Mouse (Mus musculus): ENCODE results near the gene Dlx3. TPM values are rescaled to one million over a fixed set of nuclear protein-coding genes. Genes with fewer than 3 reads are reported as not detected.

Dlx3 gene
- polyA plus RNA-seq, 1 experiment from 2014 or later = 21.8 TPM

GRCm38 (mm10) chr11:95128359-95128758 lies 8.4 kb downstream of the Dlx3 start:
- WGBS = 59% methylated on average over 11 of the region's 11 CpGs
- peaks cover 23% of the 10 kb centered on the region for H3K4me1 ChIP-seq
- no peak overlapping the region for H3K27ac ChIP-seq
- no peak overlapping the region for H3K4me3 ChIP-seq
- no peak overlapping the region for H3K9ac ChIP-seq
- no peaks in the 10 kb centered on the region; the same call in 1 of the 2 replicates for H3K36me3 ChIP-seq
- no peaks in the 10 kb centered on the region for H3K9me3 ChIP-seq
- peaks cover 38% of the 10 kb centered on the region for H3K27me3 ChIP-seq
- ATAC-seq (ENCODE audit: insufficient number of reproducible peaks, insufficient read depth, low FRiP score, low TSS enrichment) = no peak
- no peak overlapping the region for H3K4me2 ChIP-seq (replicated peaks)

GRCm38 (mm10) chr11:95130668-95131252 lies 10.8 kb downstream of the Dlx3 start:
- H3K9ac ChIP-seq = no peak overlapping the region
- peaks cover 20% of the 10 kb centered on the region for H3K4me1 ChIP-seq
- no peak overlapping the region for H3K27ac ChIP-seq
- ATAC-seq (ENCODE audit: insufficient number of reproducible peaks, insufficient read depth, low FRiP score, low TSS enrichment) = no peak
- WGBS = 70% methylated on average over 17 of the region's 17 CpGs
- no peak overlapping the region for H3K4me3 ChIP-seq
- no peak overlapping the region for H3K4me2 ChIP-seq (replicated peaks)
- peaks cover 18% of the 10 kb centered on the region; the same call in 1 of the 2 replicates for H3K27me3 ChIP-seq
- no peaks in the 10 kb centered on the region for H3K9me3 ChIP-seq
- no peaks in the 10 kb centered on the region for H3K36me3 ChIP-seq

- Histone ChIP-seq H3K9me3 (no peaks in the 10 kb centered on the region), H3K9ac (no peak overlapping the region), H3K4me3 (no peak overlapping the region), H3K27ac (no peak overlapping the region), H3K27me3 (peaks cover 27% of the 10 kb centered on the region), H3K4me1 (peaks cover 23% of the 10 kb centered on the region), H3K4me2 (replicated peaks) (no peak overlapping the region), H3K36me3 (no peaks in the 10 kb centered on the region)
- ATAC-seq (ENCODE audit: insufficient number of reproducible peaks, insufficient read depth, low FRiP score, low TSS enrichment) = no peak
- WGBS = 71% methylated on average over 6 of the region's 6 CpGs
Measured at GRCm38 (mm10) chr11:95133321-95133720, 13.4 kb downstream of the Dlx3 start.

- 7% methylated on average over 6 of the region's 6 CpGs for WGBS
- ATAC-seq (ENCODE audit: insufficient number of reproducible peaks, insufficient read depth, low FRiP score, low TSS enrichment) = peak; percentile 54
- peaks cover 38% of the 10 kb centered on the region for H3K4me1 ChIP-seq
Measured at GRCm38 (mm10) chr11:95137281-95137680, 17.4 kb downstream of the Dlx3 start.

GRCm38 (mm10) chr11:95139871-95140270 lies 20.0 kb downstream of the Dlx3 start:
- Histone ChIP-seq H3K27me3 (peaks cover 81% of the 10 kb centered on the region), H3K4me3 (no peak overlapping the region), H3K4me1 (peaks cover 45% of the 10 kb centered on the region), H3K4me2 (replicated peaks) (no peak overlapping the region), H3K36me3 (no peaks in the 10 kb centered on the region), H3K27ac (no peak overlapping the region), H3K9me3 (no peaks in the 10 kb centered on the region), H3K9ac (no peak overlapping the region)
- WGBS = 40% methylated on average over 5 of the region's 5 CpGs
- ATAC-seq (ENCODE audit: insufficient number of reproducible peaks, insufficient read depth, low FRiP score, low TSS enrichment) = no peak

More at GRCm38 (mm10) chr11:95137281-95137680, 17.4 kb downstream of the Dlx3 start:
- H3K9me3 ChIP-seq = no peaks in the 10 kb centered on the region
- no peaks in the 10 kb centered on the region for H3K36me3 ChIP-seq
- H3K27me3 ChIP-seq = peaks cover 56% of the 10 kb centered on the region
- no peak overlapping the region for H3K4me2 ChIP-seq (replicated peaks)
- H3K4me3 ChIP-seq = no peak overlapping the region
- no peak overlapping the region for H3K9ac ChIP-seq
- no peak overlapping the region for H3K27ac ChIP-seq

GRCm38 (mm10) chr11:95142258-95142657 lies 22.3 kb downstream of the Dlx3 start:
- no peak for ATAC-seq (ENCODE audit: insufficient number of reproducible peaks, insufficient read depth, low FRiP score, low TSS enrichment)
- Histone ChIP-seq H3K4me1 (peaks cover 53% of the 10 kb centered on the region), H3K9ac (no peak overlapping the region), H3K9me3 (no peaks in the 10 kb centered on the region), H3K36me3 (no peaks in the 10 kb centered on the region), H3K27ac (no peak overlapping the region), H3K27me3 (peaks cover 95% of the 10 kb centered on the region), H3K4me2 (replicated peaks) (peak overlapping the region; percentile 41), H3K4me3 (no peak overlapping the region)
- WGBS = 11% methylated on average over 10 of the region's 10 CpGs

GRCm38 (mm10) chr11:95142980-95143575 lies 23.2 kb downstream of the Dlx3 start:
- H3K27ac ChIP-seq = no peak overlapping the region

GRCm38 (mm10) chr11:95143663-95144062 lies 23.7 kb downstream of the Dlx3 start:
- Histone ChIP-seq H3K4me2 (replicated peaks) (peak overlapping the region; percentile 64), H3K4me3 (no peak overlapping the region), H3K27me3 (peaks cover 98% of the 10 kb centered on the region), H3K27ac (no peak overlapping the region), H3K4me1 (peaks cover 43% of the 10 kb centered on the region), H3K36me3 (no peaks in the 10 kb centered on the region), H3K9ac (no peak overlapping the region), H3K9me3 (no peaks in the 10 kb centered on the region)
- WGBS = 8% methylated on average over 4 of the region's 4 CpGs
- no peak for ATAC-seq (ENCODE audit: insufficient number of reproducible peaks, insufficient read depth, low FRiP score, low TSS enrichment)

More at GRCm38 (mm10) chr11:95142980-95143575, 23.2 kb downstream of the Dlx3 start:
- Histone ChIP-seq H3K27me3 (peaks cover 98% of the 10 kb centered on the region), H3K9me3 (no peaks in the 10 kb centered on the region), H3K9ac (peak overlapping the region; percentile 41; the same call in 1 of the 2 replicates), H3K4me3 (peak overlapping the region; percentile 23), H3K4me2 (replicated peaks) (peak overlapping the region; percentile 41), H3K36me3 (no peaks in the 10 kb centered on the region), H3K4me1 (peaks cover 44% of the 10 kb centered on the region)
- WGBS = 3% methylated on average over 39 of the region's 39 CpGs
- no peak for ATAC-seq (ENCODE audit: insufficient number of reproducible peaks, insufficient read depth, low FRiP score, low TSS enrichment)

- no peak for ATAC-seq (ENCODE audit: insufficient number of reproducible peaks, insufficient read depth, low FRiP score, low TSS enrichment)
- Histone ChIP-seq H3K4me1 (peaks cover 40% of the 10 kb centered on the region), H3K27ac (no peak overlapping the region), H3K4me3 (peak overlapping the region; percentile 43), H3K27me3 (peaks cover 98% of the 10 kb centered on the region), H3K4me2 (replicated peaks) (peak overlapping the region; percentile 64), H3K9me3 (no peaks in the 10 kb centered on the region), H3K9ac (no peak overlapping the region), H3K36me3 (no peaks in the 10 kb centered on the region)
- WGBS = 4% methylated on average over 9 of the region's 9 CpGs
Measured at GRCm38 (mm10) chr11:95144091-95144945, 24.4 kb downstream of the Dlx3 start.

- WGBS = 1% methylated on average over 34 of the region's 34 CpGs
Measured at GRCm38 (mm10) chr11:95144946-95145483, 25.1 kb downstream of the Dlx3 start.

GRCm38 (mm10) chr11:95145851-95146403 lies 26.0 kb downstream of the Dlx3 start, which contains the start of gene Dlx4:
Gene Dlx4, minus strand, starts transcription at chr11:95146263.
- Histone ChIP-seq H3K4me2 (replicated peaks) (peak within 1 kb of the TSS; percentile 64), H3K9me3 (no peaks in the 10 kb centered on the region), H3K27me3 (peaks cover 92% of the 10 kb centered on the region), H3K9ac (peak within 1 kb of the TSS; percentile 48), H3K27ac (peak within 1 kb of the TSS; percentile 52; the same call in 1 of the 2 replicates), H3K4me3 (peak within 1 kb of the TSS; percentile 43), H3K36me3 (no peaks in the 10 kb centered on the region), H3K4me1 (peaks cover 42% of the 10 kb centered on the region)
- peak; percentile 19; the same call in 1 of the 2 replicates for ATAC-seq (ENCODE audit: insufficient number of reproducible peaks, insufficient read depth, low FRiP score, low TSS enrichment)
- WGBS = under 1% methylated on average over 48 of the region's 48 CpGs

More at GRCm38 (mm10) chr11:95144946-95145483, 25.1 kb downstream of the Dlx3 start:
- H3K36me3 ChIP-seq = no peaks in the 10 kb centered on the region
- H3K4me1 ChIP-seq = peaks cover 36% of the 10 kb centered on the region
- ATAC-seq (ENCODE audit: insufficient number of reproducible peaks, insufficient read depth, low FRiP score, low TSS enrichment) = no peak
- peak overlapping the region; percentile 64 for H3K4me2 ChIP-seq (replicated peaks)
- peak overlapping the region; percentile 43 for H3K4me3 ChIP-seq
- peak overlapping the region; percentile 48 for H3K9ac ChIP-seq
- peaks cover 94% of the 10 kb centered on the region for H3K27me3 ChIP-seq
- no peaks in the 10 kb centered on the region for H3K9me3 ChIP-seq
- H3K27ac ChIP-seq = peak overlapping the region; percentile 52; the same call in 1 of the 2 replicates
